Mouse (Mus musculus): ENCODE results near the gene Vkorc1l1.

Vkorc1l1 gene

GRCm38 (mm10) chr5:130003229-130003628 lies 61.5 kb downstream of the Vkorc1l1 start:
- DNase-seq = no peak

- DNase-seq = no peak
Observed at GRCm38 (mm10) chr5:130007344-130007743, 65.6 kb downstream of the Vkorc1l1 start.

- no peak for DNase-seq
Observed at GRCm38 (mm10) chr5:130008034-130008590, 66.3 kb downstream of the Vkorc1l1 start.

GRCm38 (mm10) chr5:130009784-130010183 lies 68.0 kb downstream of the Vkorc1l1 start:
- DNase-seq = no peak

GRCm38 (mm10) chr5:130010961-130011360 lies 69.2 kb downstream of the Vkorc1l1 start:
- DNase-seq = no peak

GRCm38 (mm10) chr5:130015104-130015503 lies 73.3 kb downstream of the Vkorc1l1 start:
- no peak for DNase-seq

- DNase-seq = no peak
Observed at GRCm38 (mm10) chr5:130019461-130019860, 77.7 kb downstream of the Vkorc1l1 start.

- DNase-seq = peak in 1 of 2 experiments; percentile 40
Observed at GRCm38 (mm10) chr5:130021361-130021966, 79.7 kb downstream of the Vkorc1l1 start.

GRCm38 (mm10) chr5:130022366-130022765 lies 80.6 kb downstream of the Vkorc1l1 start:
- no peak for DNase-seq

GRCm38 (mm10) chr5:130023067-130023766 lies 81.4 kb downstream of the Vkorc1l1 start:
- DNase-seq = peak in 1 of 2 experiments; percentile 26

GRCm38 (mm10) chr5:130023767-130024539 lies 82.2 kb downstream of the Vkorc1l1 start:
- DNase-seq = peak; percentile 90 to 94

GRCm38 (mm10) chr5:130027134-130027533 lies 85.4 kb downstream of the Vkorc1l1 start:
- DNase-seq = peak; percentile 25 to 41

- DNase-seq = no peak
Observed at GRCm38 (mm10) chr5:130027696-130028095, 85.9 kb downstream of the Vkorc1l1 start.

GRCm38 (mm10) chr5:130029142-130029897 lies 87.5 kb downstream of the Vkorc1l1 start, which contains the start of the genes Asl and Crcp:
Gene Asl, minus strand, starts transcription at chr5:130029247.
Gene Crcp, plus strand, starts transcription at chr5:130029290.
- DNase-seq = peak; percentile 89 to 92

- DNase-seq = no peak
Observed at GRCm38 (mm10) chr5:130031410-130032390, 89.9 kb downstream of the Vkorc1l1 start.

GRCm38 (mm10) chr5:130033869-130034268 lies 92.1 kb downstream of the Vkorc1l1 start:
- DNase-seq = no peak
